Mouse (Mus musculus): Measurements from ENCODE around the gene AC131692.1. TPM values are rescaled to one million over a fixed set of nuclear protein-coding genes. Genes with fewer than 3 reads are reported as not detected.

Gene AC131692.1
- polyA plus RNA-seq (2021), result 0.33 TPM

- DNase-seq (ENCODE audit: low read depth, low spot score) (no peak), ATAC-seq (no peak)
- POLR2A ChIA-PET, result no interaction called here
- H3K27me3 ChIP-seq, result no peaks in the 10 kb centered on the region
- in situ Hi-C loops (cut with MboI; ENCODE audit: low pct_unique_long_range_greater_than_20kb), result no loop called here
- CTCF ChIA-PET, result no interaction called here
- TF ChIP-seq CTCF (IDR thresholded peaks at IDR 0.05), result no peak
Measured at GRCm38 (mm10) chr19:6094119-6094518, at the start of gene AC131692.1. Gene AC131692.1 (plus strand): TSS chr19:6094419.

GRCm38 (mm10) chr19:6045366-6046293 lies 48.6 kb upstream of the AC131692.1 start:
- DNase-seq (ENCODE audit: low read depth, low spot score) (no peak), ATAC-seq (no peak)
- TF ChIP-seq CTCF (IDR thresholded peaks at IDR 0.05), result no peak
- in situ Hi-C loops (cut with MboI; ENCODE audit: low pct_unique_long_range_greater_than_20kb), result no loop called here
- CTCF ChIA-PET, result interaction anchor here (1.1 to 3.4 kb wide), 3 partner anchors 9 to 80 kb away, joined by 3 to 13 read pairs (median 5); partner anchors contain the start of gene Pola2
- H3K27me3 ChIP-seq, result no peaks in the 10 kb centered on the region
- POLR2A ChIA-PET, result interaction anchor here (0.7 to 1.8 kb wide), 9 partner anchors 8 to 222 kb away, joined by 3 to 15 read pairs (median 4); partner anchors contain the start of genes Capn1, Fau, Mrpl49 and Pola2

- no peak for TF ChIP-seq CTCF (IDR thresholded peaks at IDR 0.05)
- no peaks in the 10 kb centered on the region for H3K27me3 ChIP-seq
- ChIA-PET CTCF (interaction anchor here (1.1 to 3.4 kb wide), 3 partner anchors 8 to 81 kb away, joined by 3 to 13 read pairs (median 5); partner anchors contain the start of gene Pola2), POLR2A (interaction anchor here (0.6 to 1.8 kb wide), 11 partner anchors 9 to 223 kb away, joined by 3 to 15 read pairs (median 4); partner anchors contain the start of genes Capn1, Fau, Mrpl49 and Pola2)
- ATAC-seq, result peak; percentile 86
- in situ Hi-C loops (cut with MboI; ENCODE audit: low pct_unique_long_range_greater_than_20kb), result no loop called here
- peak; percentile 96 for DNase-seq (ENCODE audit: low read depth, low spot score)
Measured at GRCm38 (mm10) chr19:6046294-6047153, 47.7 kb upstream of the AC131692.1 start, which contains the start of gene Syvn1. Gene Syvn1 (plus strand): TSS chr19:6046576.

- in situ Hi-C loops (cut with MboI; ENCODE audit: low pct_unique_long_range_greater_than_20kb), result no loop called here
- no peak for DNase-seq (ENCODE audit: low read depth, low spot score)
- ChIA-PET POLR2A (interaction anchor here (0.9 to 1.8 kb wide), 3 partner anchors 13 to 192 kb away, joined by 3 to 15 read pairs (median 4); partner anchors contain the start of genes Pola2 and Znhit2), CTCF (interaction anchor here (1.7 to 3.4 kb wide), 2 partner anchors 19 to 82 kb away, joined by 5 to 13 read pairs; partner anchors contain the start of gene Pola2)
- H3K27me3 ChIP-seq, result no peaks in the 10 kb centered on the region
- TF ChIP-seq CTCF (IDR thresholded peaks at IDR 0.05), result no peak
- peak; percentile 3 for ATAC-seq
Measured at GRCm38 (mm10) chr19:6047154-6047898, 46.9 kb upstream of the AC131692.1 start.

GRCm38 (mm10) chr19:6047899-6048166 lies 46.4 kb upstream of the AC131692.1 start:
- in situ Hi-C loops (cut with MboI; ENCODE audit: low pct_unique_long_range_greater_than_20kb), result no loop called here

GRCm38 (mm10) chr19:6048681-6049410 lies 45.4 kb upstream of the AC131692.1 start:
- no peak for DNase-seq (ENCODE audit: low read depth, low spot score)
- POLR2A ChIA-PET, result interaction anchor here (0.8 kb wide), 1 partner anchor 22 kb away, joined by 5 read pairs; no protein-coding TSS in a partner anchor
- no peak for TF ChIP-seq CTCF (IDR thresholded peaks at IDR 0.05)
- in situ Hi-C loops (cut with MboI; ENCODE audit: low pct_unique_long_range_greater_than_20kb), result no loop called here
- CTCF ChIA-PET, result no interaction called here
- ATAC-seq, result no peak
- no peaks in the 10 kb centered on the region for H3K27me3 ChIP-seq

More at GRCm38 (mm10) chr19:6047899-6048166, 46.4 kb upstream of the AC131692.1 start:
- DNase-seq (ENCODE audit: low read depth, low spot score) (no peak), ATAC-seq (no peak)
- CTCF ChIA-PET, result no interaction called here
- no peaks in the 10 kb centered on the region for H3K27me3 ChIP-seq
- TF ChIP-seq CTCF (IDR thresholded peaks at IDR 0.05), result no peak
- POLR2A ChIA-PET, result no interaction called here

- no peak for TF ChIP-seq CTCF (IDR thresholded peaks at IDR 0.05)
- CTCF ChIA-PET, result interaction anchor here (1.3 to 2.1 kb wide), 3 partner anchors 15 to 128 kb away, joined by 4 to 7 read pairs (median 5); partner anchors contain the start of genes Arl2 and Cdc42ep2
- no peak for ATAC-seq
Measured at GRCm38 (mm10) chr19:6052516-6052915, 41.7 kb upstream of the AC131692.1 start.

GRCm38 (mm10) chr19:6054296-6054695 lies 39.9 kb upstream of the AC131692.1 start:
- no peak for TF ChIP-seq CTCF (IDR thresholded peaks at IDR 0.05)
- POLR2A ChIA-PET, result no interaction called here
- CTCF ChIA-PET, result interaction anchor here (1.3 to 2.4 kb wide), 2 partner anchors 8 to 39 kb away, joined by 3 to 5 read pairs; partner anchors contain the start of genes Capn1 and Syvn1
- DNase-seq (ENCODE audit: low read depth, low spot score), result no peak
- in situ Hi-C loops (cut with MboI; ENCODE audit: low pct_unique_long_range_greater_than_20kb), result no loop called here
- H3K27me3 ChIP-seq, result no peaks in the 10 kb centered on the region
- no peak for ATAC-seq

More at GRCm38 (mm10) chr19:6052516-6052915, 41.7 kb upstream of the AC131692.1 start:
- no peaks in the 10 kb centered on the region for H3K27me3 ChIP-seq
- in situ Hi-C loops (cut with MboI; ENCODE audit: low pct_unique_long_range_greater_than_20kb), result no loop called here
- no peak for DNase-seq (ENCODE audit: low read depth, low spot score)
- POLR2A ChIA-PET, result interaction anchor here (0.6 to 1.6 kb wide), 2 partner anchors 11 to 121 kb away, joined by 3 to 4 read pairs; no protein-coding TSS in a partner anchor

GRCm38 (mm10) chr19:6056696-6057095 lies 37.5 kb upstream of the AC131692.1 start:
- in situ Hi-C loops (cut with MboI; ENCODE audit: low pct_unique_long_range_greater_than_20kb), result no loop called here
- TF ChIP-seq CTCF (IDR thresholded peaks at IDR 0.05), result no peak
- no peak for DNase-seq (ENCODE audit: low read depth, low spot score)
- no peaks in the 10 kb centered on the region for H3K27me3 ChIP-seq
- POLR2A ChIA-PET, result interaction anchor here (0.6 to 0.8 kb wide), 2 partner anchors 28 to 62 kb away, joined by 3 to 6 read pairs; no protein-coding TSS in a partner anchor
- CTCF ChIA-PET, result interaction anchor here (1.4 to 2.4 kb wide), 2 partner anchors 41 to 275 kb away, joined by 3 to 5 read pairs; partner anchors contain the start of gene Capn1
- no peak for ATAC-seq

All from Patski (cell line).